Mouse (Mus musculus): ENCODE measurements at regions not wholly inside any gene's neighbourhood (a gene's known extent, or its start where the extent isn't known, plus 50 kb on each side); places are given as distances from the start of the nearest gene placed in this dataset.

DNA sequence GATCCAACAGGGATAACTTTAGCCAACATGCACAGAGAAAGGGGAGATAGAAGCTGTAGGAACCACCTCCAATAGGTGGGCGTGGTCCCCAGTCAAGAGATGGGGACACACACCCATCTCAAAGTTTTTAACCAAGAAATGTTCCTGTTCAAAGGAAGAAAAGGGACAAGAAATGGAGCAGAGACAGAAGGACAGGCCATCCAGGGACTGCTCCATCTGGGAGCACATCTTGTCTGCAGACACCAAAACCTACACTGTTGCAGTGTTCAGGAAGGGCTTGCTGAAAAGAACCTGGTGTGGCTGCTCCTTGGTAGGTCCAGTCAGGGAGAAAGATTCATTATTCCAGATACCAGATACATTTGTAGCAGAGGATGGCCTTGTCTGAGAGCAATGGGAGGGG, 676.5 kb upstream of the Foxg1 start:
- DNase-seq (ENCODE audit: low spot score in 2 of 2), result no peak

DNA sequence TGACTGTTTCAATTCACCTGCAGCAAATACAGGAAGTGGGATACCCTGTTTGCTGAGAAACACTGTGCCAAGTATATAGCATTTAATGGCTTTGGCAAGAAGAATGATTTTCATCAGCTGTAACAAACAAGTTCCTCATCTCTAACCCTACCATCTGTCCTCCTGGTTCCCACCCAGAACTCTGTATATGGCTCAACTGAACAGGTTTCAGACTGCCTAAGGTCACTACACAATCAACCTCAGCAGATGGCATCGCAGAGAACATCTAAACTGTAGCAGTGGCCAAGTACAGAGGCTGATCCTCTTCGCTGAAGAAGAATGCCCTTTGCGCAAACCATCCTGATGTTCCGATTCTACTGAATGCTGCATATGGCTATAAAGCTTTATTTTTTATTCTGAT, 668.8 kb upstream of the Foxg1 start:
- DNase-seq (ENCODE audit: low spot score in 2 of 2), result no peak

DNA sequence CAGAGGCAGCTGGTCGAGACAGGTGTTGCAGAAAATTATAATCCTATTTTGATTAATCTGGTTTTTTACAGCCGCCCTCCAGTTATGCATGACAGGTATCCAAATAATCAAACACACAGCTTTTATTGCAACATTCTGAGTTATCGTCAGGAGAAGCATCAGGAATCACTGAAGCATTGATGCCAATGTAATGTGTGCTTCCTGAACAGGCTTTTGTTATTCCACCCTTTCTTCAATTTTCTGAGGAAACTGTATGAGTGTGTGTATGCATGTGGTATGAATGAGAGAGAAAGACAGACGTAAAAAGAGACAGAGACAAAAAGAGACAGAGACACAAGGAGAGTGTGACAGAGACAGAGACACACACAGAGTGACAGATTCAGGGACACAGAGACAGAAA, 652.6 kb upstream of the Foxg1 start:
- no peak for DNase-seq (ENCODE audit: low spot score in 2 of 2)

DNA sequence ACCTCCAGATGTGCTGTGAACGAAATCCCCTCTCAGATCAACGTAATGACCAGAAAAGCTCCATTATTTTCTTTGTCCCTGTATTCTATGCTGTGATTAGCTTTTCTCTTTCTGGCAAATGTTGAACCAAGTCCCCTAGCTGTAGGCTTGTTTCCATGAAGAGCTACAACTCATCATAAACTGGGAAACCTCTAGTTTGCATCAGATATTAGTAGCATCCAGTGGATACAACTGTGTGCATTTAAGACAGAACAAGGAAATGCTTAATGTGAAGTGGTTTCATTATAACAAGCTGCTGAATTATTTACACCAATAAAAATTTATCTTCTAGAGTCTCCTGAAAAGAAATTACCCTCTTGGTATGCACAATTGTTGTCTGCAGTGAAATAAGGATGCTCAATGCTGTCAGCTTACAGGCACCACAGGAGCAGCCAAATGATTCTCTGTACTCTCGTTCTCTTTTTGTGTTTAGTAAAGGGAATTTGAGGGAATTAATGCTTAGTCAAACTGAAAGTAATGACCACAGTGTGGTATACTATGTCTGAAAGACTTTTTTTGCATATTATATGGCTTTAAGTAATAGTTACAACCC, 623.6 kb upstream of the Foxg1 start:
- DNase-seq (ENCODE audit: low spot score in 2 of 2), result no peak

Measured in gastrocnemius, adult 8-10 months (tissue).